Mouse (Mus musculus) midbrain, embryonic 14.5 days (tissue): Measurements from ENCODE around the gene Ikzf1. TPM values are rescaled to one million over a fixed set of nuclear protein-coding genes. Genes with fewer than 3 reads are reported as not detected.

Source experiments
- ATAC-seq: fragments of 200-750 bp; cut with Nextera tagmentation; 2 replicates; pipeline ENCODE4 v1.8.0; 2017; ENCODE audit warnings: moderate number of reproducible peaks, moderate library complexity; ENCODE audit not compliant: low FRiP score, low TSS enrichment
- DNase-seq: peaks from one replicate; pipeline ENCODE4 v3.0.0-alpha.2; 2015
- H3K27ac ChIP-seq: fragments of 300-500 bp; sonication (generic); replicated peaks from 2 replicates; pipeline ENCODE4 v1.5.1; 2014; ENCODE audit warnings: mild to moderate bottlenecking, low read depth, low read length, moderate library complexity
- H3K27me3 ChIP-seq: fragments of 300-500 bp; sonication (generic); 2 replicates; pipeline ENCODE4 v1.6.1; 2014; ENCODE audit warnings: low read length, control low read depth, mixed read lengths; ENCODE audit not compliant: control insufficient read depth, insufficient read depth
- H3K36me3 ChIP-seq: fragments of 300-500 bp; sonication (generic); 2 replicates; pipeline ENCODE4 v1.6.1; 2014; ENCODE audit warnings: low read length, control low read depth; ENCODE audit not compliant: control insufficient read depth, insufficient read depth
- H3K4me1 ChIP-seq: fragments of 300-500 bp; sonication (generic); 2 replicates; pipeline ENCODE4 v1.6.1; 2014; ENCODE audit warnings: mild to moderate bottlenecking, antibody characterized with exemption, low read length, control low read depth; ENCODE audit not compliant: control insufficient read depth, insufficient read depth
- H3K4me2 ChIP-seq: fragments of 300-500 bp; sonication (generic); 2 replicates; pipeline ENCODE4 v1.6.1; 2014; ENCODE audit warnings: mild to moderate bottlenecking, low read length, moderate library complexity
- H3K4me3 ChIP-seq: fragments of 300-500 bp; sonication (generic); replicated peaks from 2 replicates; pipeline ENCODE4 v1.5.1; 2014; ENCODE audit warnings: low read depth, low read length
- H3K9ac ChIP-seq: fragments of 300-500 bp; sonication (generic); replicated peaks from 2 replicates; pipeline ENCODE4 v1.6.1; 2014; ENCODE audit warnings: mild to moderate bottlenecking, low read length, moderate library complexity
- H3K9me3 ChIP-seq: fragments of 300-500 bp; sonication (generic); 2 replicates; pipeline ENCODE4 v1.6.1; 2016; ENCODE audit warnings: low read length, control low read depth, mixed read lengths; ENCODE audit not compliant: control insufficient read depth
- WGBS: fragments of 180-500 bp; shearing (Covaris S2); extraction: QIAGEN DNeasy Blood & Tissue Kit; methylation state at CpG from one replicate; pipeline ENCODE4 v1.1.7; 2014; 5-methylcytosine and 5-hydroxymethylcytosine counted together
- polyA plus RNA-seq: library from polyadenylated mRNA; unstranded; fragments of >200 nt; fragmentation: Nextera tagmentation; extraction: Ambion mirVana; gene quantifications from 2 replicates; pipeline ENCODE4 v1.2.1, GENCODE M21; 2014

Gene Ikzf1
- polyA plus RNA-seq, 1 experiment from 2014 or later, result 2.6 TPM

GRCm38 (mm10) chr11:11709311-11709710 lies 24.5 kb downstream of the Ikzf1 start:
- no peak for DNase-seq

GRCm38 (mm10) chr11:11710718-11711117 lies 25.9 kb downstream of the Ikzf1 start:
- DNase-seq (no peak), ATAC-seq (no peak)
- Histone ChIP-seq H3K9me3 (no peaks in the 10 kb centered on the region), H3K4me2 (no peak overlapping the region), H3K4me3 (no peak overlapping the region), H3K27me3 (no peaks in the 10 kb centered on the region), H3K27ac (no peak overlapping the region), H3K9ac (no peak overlapping the region), H3K4me1 (no peaks in the 10 kb centered on the region), H3K36me3 (no peaks in the 10 kb centered on the region)

More at GRCm38 (mm10) chr11:11709311-11709710, 24.5 kb downstream of the Ikzf1 start:
- Histone ChIP-seq H3K4me3 (no peak overlapping the region), H3K4me1 (no peaks in the 10 kb centered on the region), H3K4me2 (no peak overlapping the region), H3K36me3 (no peaks in the 10 kb centered on the region), H3K27ac (no peak overlapping the region), H3K9ac (no peak overlapping the region), H3K27me3 (no peaks in the 10 kb centered on the region), H3K9me3 (no peaks in the 10 kb centered on the region)
- no peak for ATAC-seq
- 88% methylated on average over 6 of the region's 6 CpGs for WGBS

GRCm38 (mm10) chr11:11711748-11712147 lies 26.9 kb downstream of the Ikzf1 start:
- Histone ChIP-seq H3K4me1 (no peaks in the 10 kb centered on the region), H3K27me3 (no peaks in the 10 kb centered on the region), H3K27ac (no peak overlapping the region), H3K36me3 (no peaks in the 10 kb centered on the region), H3K9me3 (no peaks in the 10 kb centered on the region), H3K4me3 (no peak overlapping the region), H3K9ac (no peak overlapping the region), H3K4me2 (no peak overlapping the region)
- 73% methylated on average over 7 of the region's 7 CpGs for WGBS
- no peak for DNase-seq
- no peak for ATAC-seq

- Histone ChIP-seq H3K4me3 (no peak overlapping the region), H3K27me3 (no peaks in the 10 kb centered on the region), H3K4me1 (no peaks in the 10 kb centered on the region), H3K4me2 (no peak overlapping the region), H3K36me3 (no peaks in the 10 kb centered on the region), H3K27ac (no peak overlapping the region), H3K9ac (no peak overlapping the region), H3K9me3 (no peaks in the 10 kb centered on the region)
- DNase-seq (no peak), ATAC-seq (no peak)
- 86% methylated on average over 2 of the region's 2 CpGs for WGBS
These were observed 29.9 kb downstream of the Ikzf1 start for GRCm38 (mm10) chr11:11714676-11715075.

- WGBS, result 90% methylated on average over 7 of the region's 7 CpGs
- no peak for DNase-seq
These were observed 31.3 kb downstream of the Ikzf1 start for GRCm38 (mm10) chr11:11715963-11716691.

GRCm38 (mm10) chr11:11716692-11717037 lies 31.9 kb downstream of the Ikzf1 start:
- H3K4me3 ChIP-seq, result no peak overlapping the region
- no peak overlapping the region for H3K9ac ChIP-seq
- H3K4me1 ChIP-seq, result no peaks in the 10 kb centered on the region
- no peaks in the 10 kb centered on the region for H3K9me3 ChIP-seq
- WGBS, result 88% methylated on average over 2 of the region's 2 CpGs
- DNase-seq, result no peak
- no peak for ATAC-seq
- no peaks in the 10 kb centered on the region for H3K36me3 ChIP-seq
- no peak overlapping the region for H3K27ac ChIP-seq
- H3K27me3 ChIP-seq, result no peaks in the 10 kb centered on the region
- H3K4me2 ChIP-seq, result no peak overlapping the region

More at GRCm38 (mm10) chr11:11715963-11716691, 31.3 kb downstream of the Ikzf1 start:
- no peaks in the 10 kb centered on the region for H3K4me1 ChIP-seq
- no peaks in the 10 kb centered on the region for H3K27me3 ChIP-seq
- no peak overlapping the region for H3K4me2 ChIP-seq
- H3K9me3 ChIP-seq, result no peaks in the 10 kb centered on the region
- no peak overlapping the region for H3K4me3 ChIP-seq
- ATAC-seq, result no peak
- H3K9ac ChIP-seq, result no peak overlapping the region
- no peaks in the 10 kb centered on the region for H3K36me3 ChIP-seq
- H3K27ac ChIP-seq, result no peak overlapping the region

GRCm38 (mm10) chr11:11717606-11718167 lies 32.9 kb downstream of the Ikzf1 start:
- ATAC-seq, result no peak
- H3K4me3 ChIP-seq, result no peak overlapping the region
- no peak overlapping the region for H3K4me2 ChIP-seq
- no peak for DNase-seq
- no peaks in the 10 kb centered on the region for H3K4me1 ChIP-seq
- WGBS, result 89% methylated on average over 4 of the region's 4 CpGs
- H3K36me3 ChIP-seq, result no peaks in the 10 kb centered on the region
- H3K9ac ChIP-seq, result no peak overlapping the region
- H3K27ac ChIP-seq, result no peak overlapping the region
- no peaks in the 10 kb centered on the region for H3K27me3 ChIP-seq
- H3K9me3 ChIP-seq, result no peaks in the 10 kb centered on the region

- ATAC-seq (no peak), DNase-seq (no peak)
- no peaks in the 10 kb centered on the region for H3K4me1 ChIP-seq
- no peaks in the 10 kb centered on the region for H3K27me3 ChIP-seq
- no peak overlapping the region for H3K27ac ChIP-seq
- no peak overlapping the region for H3K4me3 ChIP-seq
- H3K36me3 ChIP-seq, result no peaks in the 10 kb centered on the region
- no peaks in the 10 kb centered on the region for H3K9me3 ChIP-seq
- H3K9ac ChIP-seq, result no peak overlapping the region
- no peak overlapping the region for H3K4me2 ChIP-seq
- 82% methylated on average over 5 of the region's 5 CpGs for WGBS
These were observed 34.9 kb downstream of the Ikzf1 start for GRCm38 (mm10) chr11:11719748-11720147.

GRCm38 (mm10) chr11:11725252-11725875 lies 40.6 kb downstream of the Ikzf1 start:
- no peak overlapping the region for H3K4me2 ChIP-seq
- no peak overlapping the region for H3K27ac ChIP-seq
- no peak for DNase-seq
- H3K4me1 ChIP-seq, result no peaks in the 10 kb centered on the region
- no peaks in the 10 kb centered on the region for H3K9me3 ChIP-seq
- H3K4me3 ChIP-seq, result no peak overlapping the region
- no peak overlapping the region for H3K9ac ChIP-seq
- 90% methylated on average over 11 of the region's 11 CpGs for WGBS
- H3K36me3 ChIP-seq, result no peaks in the 10 kb centered on the region
- ATAC-seq, result no peak
- no peaks in the 10 kb centered on the region for H3K27me3 ChIP-seq
